Mouse (Mus musculus) c-Kit-positive CD71-positive TER-119-positive erythroid progenitor cells, embryonic 14.5 days (primary cell): ENCODE measurements around the gene Kbtbd8.

Experiments used
- DNase-seq: peaks from one replicate; pipeline ENCODE4 v3.0.0-alpha.2; 2013; ENCODE audit warnings: low spot score

Kbtbd8 gene

GRCm38 (mm10) chr6:95174311-95175143 is 57.5 kb downstream of the Kbtbd8 start:
- DNase-seq, result no peak
